Mouse (Mus musculus) kidney, embryonic 16.5 days (tissue): ENCODE data around the gene Tssc4. TPM values are rescaled to one million over a fixed set of nuclear protein-coding genes. Genes with fewer than 3 reads are reported as not detected.
A peak's percentile ranks its signal among the peaks of the same experiment; 100 is the strongest.

Source experiments
- ATAC-seq: fragments of 200-750 bp; cut with Nextera tagmentation; 2 replicates; pipeline ENCODE4 v1.8.0; 2017; ENCODE audit warnings: moderate TSS enrichment; ENCODE audit not compliant: low FRiP score, low TSS enrichment
- H3K27ac ChIP-seq: fragments of 300-500 bp; sonication (generic); 2 replicates; pipeline ENCODE4 v1.5.1; 2014; ENCODE audit warnings: low read length
- H3K27me3 ChIP-seq: fragments of 300-500 bp; sonication (generic); 2 replicates; pipeline ENCODE4 v1.6.1; 2014; ENCODE audit warnings: low read length, control low read depth, mixed read lengths; ENCODE audit not compliant: insufficient read depth
- H3K36me3 ChIP-seq: fragments of 300-500 bp; sonication (generic); 2 replicates; pipeline ENCODE4 v1.6.1; 2014; ENCODE audit warnings: low read length, control low read depth, mixed read lengths; ENCODE audit not compliant: insufficient read depth
- H3K4me1 ChIP-seq: fragments of 300-500 bp; sonication (generic); 2 replicates; pipeline ENCODE4 v1.6.1; 2014; ENCODE audit warnings: low read length, control low read depth, mixed read lengths; ENCODE audit not compliant: insufficient read depth
- H3K4me2 ChIP-seq: fragments of 300-500 bp; sonication (generic); replicated peaks from 2 replicates; pipeline ENCODE4 v1.6.1; 2014; ENCODE audit warnings: low read depth, low read length
- H3K4me3 ChIP-seq: fragments of 300-500 bp; sonication (generic); 2 replicates; pipeline ENCODE4 v1.5.1; 2014; ENCODE audit warnings: mild to moderate bottlenecking, low read length
- H3K9ac ChIP-seq: fragments of 300-500 bp; sonication (generic); replicated peaks from 2 replicates; pipeline ENCODE4 v1.6.1; 2014; ENCODE audit warnings: low read length
- H3K9me3 ChIP-seq: fragments of 300-500 bp; sonication (generic); 2 replicates; pipeline ENCODE4 v1.6.1; 2016; ENCODE audit warnings: low read length, control low read depth
- WGBS: fragments of 180-500 bp; shearing (Covaris S2); extraction: QIAGEN DNeasy Blood & Tissue Kit; methylation state at CpG from one replicate; pipeline ENCODE4 v1.1.7; 2014; 5-methylcytosine and 5-hydroxymethylcytosine counted together
- polyA plus RNA-seq: library from polyadenylated mRNA; unstranded; fragments of >200 nt; fragmentation: Nextera tagmentation; extraction: Ambion mirVana; gene quantifications from 2 replicates; pipeline ENCODE4 v1.2.1, GENCODE M21; 2015

The Tssc4 gene
- polyA plus RNA-seq, 1 experiment from 2014 or later, result 120 TPM

GRCm38 (mm10) chr7:143116521-143116920 lies 47.5 kb downstream of the Tssc4 start:
- no peak overlapping the region for H3K4me2 ChIP-seq
- no peaks in the 10 kb centered on the region for H3K9me3 ChIP-seq
- no peaks in the 10 kb centered on the region for H3K36me3 ChIP-seq
- H3K27ac ChIP-seq, result no peak overlapping the region
- 79% methylated on average over 5 of the region's 5 CpGs for WGBS
- peaks cover 25% of the 10 kb centered on the region for H3K4me1 ChIP-seq
- no peaks in the 10 kb centered on the region for H3K27me3 ChIP-seq
- ATAC-seq, result no peak
- no peak overlapping the region for H3K4me3 ChIP-seq
- no peak overlapping the region for H3K9ac ChIP-seq

DNA sequence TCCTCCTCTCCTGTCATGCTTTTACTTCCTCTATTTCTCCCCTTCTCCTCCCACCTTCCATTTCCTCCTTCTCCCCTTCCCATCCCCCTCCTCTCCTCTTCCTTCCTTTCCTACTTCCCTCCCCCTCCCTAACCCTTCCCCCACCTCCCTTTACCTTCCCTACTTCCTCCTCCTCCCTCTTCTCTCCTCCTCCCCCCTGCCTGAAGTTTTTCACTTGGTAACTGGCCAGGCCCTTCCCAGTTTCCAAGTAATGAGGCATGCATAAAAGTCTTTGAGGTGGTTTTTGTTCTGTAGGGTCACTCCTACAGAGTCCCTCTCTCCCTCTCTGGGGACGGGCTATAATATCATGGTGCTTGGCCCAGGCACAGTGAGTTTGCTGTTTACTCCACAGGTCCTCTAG lies 50.4 kb downstream of the Tssc4 start:
- ATAC-seq, result peak; percentile 50
- Histone ChIP-seq H3K36me3 (no peaks in the 10 kb centered on the region), H3K4me2 (no peak overlapping the region), H3K9ac (no peak overlapping the region), H3K9me3 (no peaks in the 10 kb centered on the region), H3K4me3 (no peak overlapping the region), H3K4me1 (peaks cover 47% of the 10 kb centered on the region), H3K27me3 (no peaks in the 10 kb centered on the region), H3K27ac (peak overlapping the region; percentile 89)
- WGBS, result 6% methylated on average over 1 of the region's 1 CpGs

DNA sequence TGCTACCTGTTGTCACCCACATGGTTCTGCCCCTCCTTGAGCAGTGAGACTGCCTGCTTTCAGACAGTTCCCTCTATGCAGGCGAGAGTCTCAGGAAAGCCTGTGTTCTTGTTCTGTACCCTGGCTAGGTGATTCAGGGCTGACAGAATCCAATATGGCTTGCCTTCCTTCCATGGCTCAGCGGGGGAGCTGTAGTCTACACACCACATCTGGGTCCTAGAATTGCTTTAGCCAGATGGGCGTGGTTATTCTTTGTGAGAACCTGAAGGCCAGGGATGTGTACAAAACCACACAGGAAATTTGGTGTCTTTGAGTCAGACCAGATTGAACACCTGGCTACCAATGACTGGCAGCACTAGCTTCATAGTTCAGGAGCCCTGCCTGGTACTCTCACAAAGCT lies 50.8 kb downstream of the Tssc4 start:
- H3K27me3 ChIP-seq, result no peaks in the 10 kb centered on the region
- H3K27ac ChIP-seq, result peak overlapping the region; percentile 89
- no peak overlapping the region for H3K4me3 ChIP-seq
- H3K4me2 ChIP-seq, result no peak overlapping the region
- H3K9me3 ChIP-seq, result no peaks in the 10 kb centered on the region
- H3K9ac ChIP-seq, result 0 out of 2 replicates have a peak overlapping the region, but pooled peaks have one; percentile 0
- H3K36me3 ChIP-seq, result no peaks in the 10 kb centered on the region
- peaks cover 51% of the 10 kb centered on the region for H3K4me1 ChIP-seq
- no peak for ATAC-seq
- 68% methylated on average over 3 of the region's 3 CpGs for WGBS

Other genes starting within 250 kb of the Tssc4 start
- 6.5 and 14.0 TPM in 2 replicates for gene Th, start 138.1 kb upstream of the Tssc4 start, polyA plus RNA-seq
- 0.75 and 1.3 TPM in 2 replicates for gene Ascl2, start 100.0 kb upstream of the Tssc4 start, polyA plus RNA-seq
- gene Tspan32, start 64.2 kb upstream of the Tssc4 start, polyA plus RNA-seq, result 1.5 and 1.6 TPM in 2 replicates
- 643 and 698 TPM in 2 replicates for gene Cd81, start 16.5 kb upstream of the Tssc4 start, polyA plus RNA-seq
- gene Trpm5, start 25.4 kb downstream of the Tssc4 start, polyA plus RNA-seq, result 6.0 and 6.9 TPM in 2 replicates
- gene Kcnq1, start 37.1 kb downstream of the Tssc4 start, polyA plus RNA-seq, result 9.2 and 9.8 TPM in 2 replicates